Mouse (Mus musculus) olfactory bulb, adult 2 months (tissue): ENCODE results near the gene Pde8b.

ENCODE experiments used
- CTCF ChIP-seq: fragments of 200-500 bp; IDR thresholded peaks from 2 replicates; pipeline ENCODE4 v1.5.1; 2012; ENCODE audit warnings: low read depth, mild to moderate bottlenecking, low read length, moderate library complexity; ENCODE audit not compliant: insufficient read depth
- POLR2A ChIP-seq: fragments of 200-500 bp; IDR thresholded peaks from 2 replicates; pipeline ENCODE4 v1.6.1; 2012; ENCODE audit warnings: mild to moderate bottlenecking, low read depth, low read length, moderate library complexity; ENCODE audit not compliant: insufficient read depth

DNA sequence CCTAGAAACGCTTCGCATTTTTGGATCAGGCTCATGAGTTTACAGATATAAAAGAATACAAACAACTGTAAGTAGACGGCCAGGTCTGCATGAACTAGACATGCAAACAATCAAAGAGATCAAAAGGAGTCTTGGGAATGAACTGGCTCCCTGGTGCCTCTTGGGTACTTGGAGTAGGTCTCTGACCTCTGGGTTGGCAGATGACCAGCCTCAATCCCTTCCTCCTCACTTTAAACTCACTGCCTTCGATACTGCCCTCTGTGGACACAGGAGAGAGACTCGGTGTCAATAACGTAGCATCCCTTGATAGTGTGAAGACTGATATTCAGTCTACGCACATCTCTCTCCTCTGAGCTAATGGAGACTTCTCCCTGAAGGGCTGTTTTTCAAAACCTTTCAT, 37.9 kb upstream of the Pde8b start:
- TF ChIP-seq CTCF = no peak
- no peak for TF ChIP-seq POLR2A
